Mouse (Mus musculus) liver, embryonic 14.5 days (tissue): Measurements from ENCODE around the gene Glyatl3. TPM values are rescaled to one million over a fixed set of nuclear protein-coding genes. Genes with fewer than 3 reads are reported as not detected.
A peak's percentile ranks its signal among the peaks of the same experiment; 100 is the strongest.

Experiments
- ATAC-seq: fragments of 200-750 bp; cut with Nextera tagmentation; 2 replicates; pipeline ENCODE4 v1.8.0; 2017; ENCODE audit warnings: moderate number of reproducible peaks, mild to moderate bottlenecking, moderate library complexity; ENCODE audit not compliant: insufficient read depth
- DNase-seq, 3 experiments: peaks; one replicate each; pipeline ENCODE4 v3.0.0-alpha.2; 2012 to 2013; ENCODE audit warnings: low read depth in 3 of 3, low spot score in 3 of 3
- H3K27ac ChIP-seq: fragments of 300-500 bp; sonication (generic); 2 replicates; pipeline ENCODE4 v1.5.1; 2014; ENCODE audit warnings: moderate library complexity, mild to moderate bottlenecking, control low read depth, inconsistent platforms
- H3K27me3 ChIP-seq: fragments of 300-500 bp; sonication (generic); 2 replicates; pipeline ENCODE4 v1.6.1; 2014; ENCODE audit warnings: mild to moderate bottlenecking, low read length, moderate library complexity; ENCODE audit not compliant: control insufficient read depth, insufficient read depth
- H3K36me3 ChIP-seq: fragments of 300-500 bp; sonication (generic); replicated peaks from 2 replicates; pipeline ENCODE4 v1.6.1; 2014; ENCODE audit warnings: low read depth; ENCODE audit not compliant: control insufficient read depth, insufficient read depth
- H3K4me1 ChIP-seq, 2 experiments: fragments of 200-500 bp in 1 of 2; fragments of 300-500 bp in 1 of 2; sonication (generic) in 1 of 2; replicated peaks; 2 replicates each; pipeline ENCODE4 v1.6.1; 2012 to 2014; ENCODE audit warnings: antibody characterized with exemption in 1 of 2, inconsistent platforms in 1 of 2, low read length in 1 of 2; ENCODE audit not compliant: control insufficient read depth in 2 of 2, insufficient read depth in 2 of 2
- H3K4me2 ChIP-seq: fragments of 300-500 bp; sonication (generic); 2 replicates; pipeline ENCODE4 v1.6.1; 2014; ENCODE audit warnings: low read depth, mild to moderate bottlenecking, control low read depth, moderate library complexity
- H3K4me3 ChIP-seq, 2 experiments: fragments of 200-500 bp in 1 of 2; fragments of 300-500 bp in 1 of 2; sonication (generic) in 1 of 2; 2 replicates each; pipeline ENCODE4 v1.5.1; 2012 to 2014; ENCODE audit warnings: low read depth in 2 of 2, low read length in 2 of 2, mild to moderate bottlenecking in 2 of 2, control low read depth in 1 of 2, inconsistent platforms in 1 of 2, moderate library complexity in 1 of 2; ENCODE audit not compliant: insufficient read depth in 1 of 2
- H3K9ac ChIP-seq: fragments of 300-500 bp; sonication (generic); replicated peaks from 2 replicates; pipeline ENCODE4 v1.6.1; 2014; ENCODE audit warnings: mild to moderate bottlenecking, control low read depth, moderate library complexity
- H3K9me3 ChIP-seq: fragments of 300-500 bp; sonication (generic); 2 replicates; pipeline ENCODE4 v1.6.1; 2016; ENCODE audit warnings: low read length, mixed read lengths; ENCODE audit not compliant: control insufficient read depth
- CTCF ChIP-seq: IDR thresholded peaks from 2 replicates; pipeline ENCODE4 v1.5.1; 2016; ENCODE audit warnings: antibody characterized with exemption, low read depth, control low read depth
- EP300 ChIP-seq: IDR thresholded peaks from 2 replicates; pipeline ENCODE4 v1.6.1; 2016; ENCODE audit warnings: antibody characterized with exemption, low read depth
- WGBS: fragments of 180-500 bp; shearing (Covaris S2); extraction: QIAGEN DNeasy Blood & Tissue Kit; methylation state at CpG from one replicate; pipeline ENCODE4 v1.1.7; 2014; ENCODE audit not compliant: insufficient replicate concordance; 5-methylcytosine and 5-hydroxymethylcytosine counted together
- polyA plus RNA-seq, 2 experiments: library from polyadenylated mRNA; depleted of rRNA in 1 of 2; stranded (reverse) in 1 of 2; unstranded in 1 of 2; fragments of >200 nt; fragmentation: Nextera tagmentation in 1 of 2; extraction: Ambion mirVana in 1 of 2; gene quantifications; 2 replicates each; pipeline versions ENCODE4 v1.2.1 to v1.2.3; 2012 to 2014

Gene Glyatl3
- polyA plus RNA-seq (2012; rRNA removed) = 0.15 TPM in 1 of 2 replicates, not detected in the other
- not detected in 2 replicates for polyA plus RNA-seq (2014; fragmentation: Nextera tagmentation; extraction: Ambion mirVana)

- H3K9ac ChIP-seq = no peak within 1 kb of the TSS
- no peak for TF ChIP-seq EP300
- no peak for TF ChIP-seq CTCF
- H3K9me3 ChIP-seq = no peaks in the 10 kb centered on the region
- H3K4me3 ChIP-seq = no peak within 1 kb of the TSS
- H3K27ac ChIP-seq = no peak within 1 kb of the TSS
- no peaks in the 10 kb centered on the region for H3K27me3 ChIP-seq
- DNase-seq (no peak), ATAC-seq (no peak)
- no peaks in the 10 kb centered on the region for H3K4me1 ChIP-seq
- WGBS = 79% methylated on average over 2 of the region's 2 CpGs
- no peak within 1 kb of the TSS for H3K4me2 ChIP-seq
- no peaks in the 10 kb centered on the region for H3K36me3 ChIP-seq
Measured at GRCm38 (mm10) chr17:40914250-40914649, at the start of gene Glyatl3. Gene Glyatl3 (minus strand): TSS chr17:40914350.

GRCm38 (mm10) chr17:40948518-40948917, 34.4 kb upstream of the Glyatl3 start:
- TF ChIP-seq EP300 (no peak), CTCF (no peak)
- 64% methylated on average over 3 of the region's 3 CpGs for WGBS
- DNase-seq (no peak), ATAC-seq (0 out of 2 replicates have a peak, but pooled peaks have one; percentile 33)
- Histone ChIP-seq H3K27ac (no peak overlapping the region), H3K36me3 (no peaks in the 10 kb centered on the region; the same call in 1 of the 2 replicates), H3K9me3 (no peaks in the 10 kb centered on the region), H3K27me3 (no peaks in the 10 kb centered on the region), H3K4me2 (no peak overlapping the region), H3K4me3 (no peak overlapping the region), H3K9ac (no peak overlapping the region), H3K4me1 (no peaks in the 10 kb centered on the region)

- Histone ChIP-seq H3K27ac (peak within 1 kb of the TSS; percentile 90), H3K4me3 (peak within 1 kb of the TSS; percentile 76 to 93), H3K9ac (peak within 1 kb of the TSS; percentile 91), H3K9me3 (no peaks in the 10 kb centered on the region), H3K27me3 (no peaks in the 10 kb centered on the region), H3K4me1 (peaks cover 3% of the 10 kb centered on the region in 2 experiments), H3K4me2 (peak within 1 kb of the TSS; percentile 83), H3K36me3 (peaks cover 5% of the 10 kb centered on the region)
- WGBS = under 1% methylated on average over 50 of the region's 50 CpGs
- no peak for TF ChIP-seq CTCF
- TF ChIP-seq EP300 = peak; percentile 13
- DNase-seq (peak; percentile 94 to 96 (median 95)), ATAC-seq (peak; percentile 99)
Measured at GRCm38 (mm10) chr17:40934420-40935231, 20.5 kb upstream of the Glyatl3 start, which contains the start of the genes Mut and Cenpq. Gene Mut (plus strand): TSS chr17:40934685. Gene Cenpq (minus strand): TSS chr17:40935047.

GRCm38 (mm10) chr17:40933985-40934384, 19.8 kb upstream of the Glyatl3 start:
- under 1% methylated on average over 14 of the region's 14 CpGs for WGBS
- Histone ChIP-seq H3K4me2 (peak overlapping the region; percentile 83), H3K4me3 (peak overlapping the region; percentile 76 to 93), H3K4me1 (peaks cover 3% of the 10 kb centered on the region in 2 experiments), H3K36me3 (peaks cover 10% of the 10 kb centered on the region), H3K9ac (peak overlapping the region; percentile 91), H3K27me3 (no peaks in the 10 kb centered on the region), H3K27ac (peak overlapping the region; percentile 74), H3K9me3 (no peaks in the 10 kb centered on the region)
- DNase-seq (peak in 1 of 3 experiments; percentile 22), ATAC-seq (peak; percentile 58)
- no peak for TF ChIP-seq CTCF
- TF ChIP-seq EP300 = no peak

- DNase-seq (no peak), ATAC-seq (no peak)
- H3K27me3 ChIP-seq = no peaks in the 10 kb centered on the region
- no peak overlapping the region for H3K4me3 ChIP-seq
- no peaks in the 10 kb centered on the region for H3K36me3 ChIP-seq
- no peaks in the 10 kb centered on the region for H3K4me1 ChIP-seq
- H3K9ac ChIP-seq = no peak overlapping the region
- 77% methylated on average over 1 of the region's 2 CpGs for WGBS
- TF ChIP-seq EP300 (no peak), CTCF (no peak)
- no peak overlapping the region for H3K4me2 ChIP-seq
- no peaks in the 10 kb centered on the region for H3K9me3 ChIP-seq
- H3K27ac ChIP-seq = no peak overlapping the region
Measured at GRCm38 (mm10) chr17:40915499-40915898, 1.3 kb upstream of the Glyatl3 start.
